Mouse (Mus musculus): ENCODE data around the gene Tmem229b. TPM values are rescaled to one million over a fixed set of nuclear protein-coding genes. Genes with fewer than 3 reads are reported as not detected.

Tmem229b gene
- total RNA-seq, 2 experiments from 2014 or later, result 3.6 to 4.3 TPM

Other genes with a start within 250 kb of the Tmem229b start
- 10 to 100 TPM; 82.5 to 86.7 TPM for gene Atp6v1d, start 146.0 kb downstream of the Tmem229b start, total RNA-seq (2021)
- gene Eif2s1, start 145.8 kb downstream of the Tmem229b start, total RNA-seq (2021), result 10 to 100 TPM; 48.4 to 54.6 TPM
- under 1 TPM; 0.17 to 0.46 TPM for gene Plek2, start 100.7 kb downstream of the Tmem229b start, total RNA-seq (2021)
- gene Plekhh1, start 21.5 kb upstream of the Tmem229b start, total RNA-seq (2021), result 1 to 10 TPM; 1.2 to 2.5 TPM
- gene Pigh, start 82.0 kb upstream of the Tmem229b start, total RNA-seq (2021), result 1 to 10 TPM; 2.9 to 3.0 TPM
- gene Arg2, start 123.2 kb upstream of the Tmem229b start, total RNA-seq (2021), result not detected
- gene Vti1b, start 165.0 kb upstream of the Tmem229b start, total RNA-seq (2021), result 100 to 1,000 TPM; 108 to 115 TPM
- gene Rdh11, start 184.7 kb upstream of the Tmem229b start, total RNA-seq (2021), result 1 to 10 TPM; 2.6 to 3.7 TPM
- under 1 TPM; 0.30 to 0.77 TPM for gene Rdh12, start 201.3 kb upstream of the Tmem229b start, total RNA-seq (2021)

All from heart, adult 18-20 months (tissue).